Mouse (Mus musculus): ENCODE measurements around the gene S100pbp. TPM values are rescaled to one million over a fixed set of nuclear protein-coding genes. Genes with fewer than 3 reads are reported as not detected.

Gene S100pbp
- 38.5 TPM for total RNA-seq (2023)

DNA sequence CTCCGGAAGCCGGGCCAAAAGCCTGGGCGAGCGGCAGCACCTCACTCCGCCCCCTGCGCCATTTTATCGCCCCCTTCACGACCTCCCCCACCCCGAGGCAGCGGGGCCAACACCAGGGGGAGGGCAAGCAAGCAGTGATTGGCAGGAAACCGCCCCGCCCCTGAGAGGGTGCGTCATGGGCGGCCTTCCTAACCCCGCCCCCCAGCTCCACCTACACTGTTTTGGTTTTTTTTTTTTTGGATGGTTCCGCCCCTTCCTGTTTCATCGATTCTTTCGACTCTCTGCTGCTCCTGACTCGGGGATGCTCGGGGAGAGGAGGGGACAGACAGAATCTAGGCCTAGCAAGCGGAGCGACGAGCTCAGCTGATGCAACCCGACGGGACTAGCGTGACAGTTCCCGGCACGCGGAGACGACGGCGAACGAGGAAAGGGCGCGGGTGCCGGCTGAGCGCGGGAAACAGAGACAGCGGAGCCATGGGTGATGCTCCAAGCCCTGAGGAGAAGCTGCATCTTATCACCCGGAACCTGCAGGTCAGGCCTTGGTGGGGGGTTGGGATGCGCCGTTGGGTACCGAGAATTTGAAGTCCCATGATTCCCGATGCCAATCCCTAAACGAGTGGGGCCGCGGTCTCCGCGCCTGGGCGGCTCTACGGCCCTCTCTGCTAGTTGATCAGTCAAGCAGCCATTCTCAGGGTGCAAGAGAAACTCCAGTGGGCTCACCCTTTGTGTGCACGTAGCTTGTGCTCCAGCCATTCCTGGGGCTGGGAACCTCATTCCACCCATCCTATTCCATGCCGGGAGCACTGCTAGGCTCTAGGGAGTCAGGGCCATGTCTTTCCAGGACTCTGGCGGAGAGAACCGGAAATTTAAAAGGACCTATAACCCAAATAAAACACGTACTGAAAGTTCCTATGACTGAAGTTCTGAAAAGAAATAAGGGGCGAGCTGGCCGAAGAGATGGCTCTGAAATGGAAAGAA lies at the start of gene S100pbp, which contains the start of gene Yars:
Gene S100pbp (minus strand): TSS at position 186 of the 978 bp plus-strand sequence.
Gene Yars (plus strand): TSS at position 219 of the 978 bp plus-strand sequence.

GRCm38 (mm10) chr4:129136579-129137391 lies 52.7 kb downstream of the S100pbp start, which contains the start of gene Fndc5:
Gene Fndc5 (plus strand): TSS chr4:129136999.

DNA sequence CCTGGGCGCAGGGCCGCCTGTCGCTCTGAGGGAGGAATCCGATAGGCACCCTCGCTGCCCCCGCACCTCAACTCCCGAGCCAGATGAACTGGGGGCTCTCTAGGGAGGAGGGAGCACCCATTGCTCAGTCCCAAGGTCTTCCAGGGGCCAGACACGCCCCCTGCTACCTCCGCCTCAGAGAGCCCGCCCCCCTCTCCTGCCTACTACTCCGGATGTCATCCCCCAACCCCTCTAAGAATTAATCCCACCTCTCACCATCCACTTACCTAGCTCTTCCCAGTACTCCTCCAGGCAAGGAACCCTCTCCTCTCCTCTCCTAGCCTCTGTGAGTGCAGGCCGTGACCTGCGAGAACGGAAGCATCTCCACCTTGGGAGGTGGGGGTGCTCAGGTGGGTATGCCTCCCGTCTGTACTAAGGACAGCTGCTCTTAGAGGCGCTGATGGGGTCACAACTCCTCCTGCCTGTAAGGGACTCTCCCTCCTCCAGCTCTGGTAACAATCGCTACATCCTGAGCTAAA lies 67.9 kb downstream of the S100pbp start, which contains the start of gene Hpca:
Gene Hpca (minus strand): TSS at position 468 of the 518 bp plus-strand sequence.

DNA sequence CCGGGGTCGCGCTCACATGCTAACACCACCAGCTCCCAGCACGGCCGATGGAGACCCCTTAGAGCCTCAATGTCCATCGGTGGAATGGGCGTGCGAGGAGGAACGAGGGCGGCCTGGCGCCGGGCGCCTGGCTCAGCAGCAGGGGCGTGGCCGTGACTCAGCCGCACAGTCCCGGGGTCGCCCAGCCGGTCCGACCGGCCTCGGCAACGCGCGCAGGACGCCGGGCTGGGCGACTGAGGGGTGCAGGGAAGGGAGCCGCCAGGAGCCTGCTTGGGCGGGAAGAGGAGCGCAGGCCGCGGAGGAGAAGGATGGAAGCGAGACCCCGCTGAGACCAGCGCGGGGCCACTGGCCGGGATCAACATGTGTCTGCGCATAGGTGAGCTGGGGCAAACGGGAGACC lies 84.2 kb downstream of the S100pbp start, which contains the start of gene Tmem54:
Gene Tmem54 (plus strand): TSS at position 193 of the 400 bp plus-strand sequence.

Other genes with a start within 250 kb of the S100pbp start
- gene Azin2, start 227.3 kb downstream of the S100pbp start, total RNA-seq (2023): not detected
- 54.9 TPM for gene Ak2, start 197.8 kb downstream of the S100pbp start, total RNA-seq (2023)
- 57.0 TPM for gene Rnf19b, start 131.5 kb downstream of the S100pbp start, total RNA-seq (2023)
- gene Tmem54, start 84.2 kb downstream of the S100pbp start, total RNA-seq (2023): not detected
- 0.46 TPM for gene Hpca, start 67.7 kb downstream of the S100pbp start, total RNA-seq (2023)
- gene Fndc5, start 52.7 kb downstream of the S100pbp start, total RNA-seq (2023): 0.18 TPM
- 60.3 TPM for gene Yars, start within 50 bp of the S100pbp start, total RNA-seq (2023)
- gene C77080, start 71.7 kb upstream of the S100pbp start, total RNA-seq (2023): 0.18 TPM
- not detected for gene Sync, start 97.9 kb upstream of the S100pbp start, total RNA-seq (2023)
- 144 TPM for gene Rbbp4, start 145.6 kb upstream of the S100pbp start, total RNA-seq (2023)
- gene Zbtb8os, start 146.0 kb upstream of the S100pbp start, total RNA-seq (2023): 37.8 TPM
- gene Zbtb8a, start 188.4 kb upstream of the S100pbp start, total RNA-seq (2023): 5.4 TPM

Data from CD8-positive naive resting alpha-beta T cell, adult 57 days (primary cell).